Mouse (Mus musculus): ENCODE data around the gene Pced1b. TPM values are rescaled to one million over a fixed set of nuclear protein-coding genes. Genes with fewer than 3 reads are reported as not detected.
"Not testable (repeated sequence)": the region's sequence is repeated elsewhere in the genome, so short reads cannot be mapped to it uniquely, and the experiment has no call there.

Gene Pced1b
- polyA plus RNA-seq, 1 experiment from 2014 or later = 5.7 TPM

DNA sequence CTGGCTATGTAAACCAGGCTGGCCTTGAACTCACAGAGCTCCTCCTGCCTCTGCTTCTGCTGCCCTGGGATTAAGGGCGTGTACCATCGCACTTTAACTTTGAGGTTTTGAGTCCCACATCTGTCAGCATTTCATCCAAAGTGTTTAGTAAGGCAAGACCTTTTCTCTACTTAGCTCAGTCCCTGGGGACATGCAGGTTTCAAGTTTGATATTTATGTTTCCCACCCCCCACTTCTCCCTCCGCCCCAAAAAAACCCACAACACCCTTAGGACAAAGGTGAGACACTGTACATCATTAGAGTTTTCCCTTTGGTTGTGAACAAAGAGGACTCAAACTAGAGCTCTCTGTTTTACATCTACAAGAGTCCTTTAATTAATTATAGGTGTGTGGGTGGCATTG, 135.7 kb downstream of the Pced1b start:
- Histone ChIP-seq H3K9me3 (no peaks in the 10 kb centered on the region), H3K4me2 (no peak overlapping the region), H3K27ac (replicated peaks) (no peak overlapping the region), H3K36me3 (no peaks in the 10 kb centered on the region), H3K9ac (no peak overlapping the region), H3K4me3 (no peak overlapping the region), H3K4me1 (replicated peaks) (no peaks in the 10 kb centered on the region), H3K27me3 (0 out of 2 replicates have a peak, but pooled peaks cover 5% of the 10 kb centered on the region)
- no peak for ATAC-seq (ENCODE audit: low FRiP score, low read depth)
- WGBS = 91% methylated on average over 3 of the region's 3 CpGs

DNA sequence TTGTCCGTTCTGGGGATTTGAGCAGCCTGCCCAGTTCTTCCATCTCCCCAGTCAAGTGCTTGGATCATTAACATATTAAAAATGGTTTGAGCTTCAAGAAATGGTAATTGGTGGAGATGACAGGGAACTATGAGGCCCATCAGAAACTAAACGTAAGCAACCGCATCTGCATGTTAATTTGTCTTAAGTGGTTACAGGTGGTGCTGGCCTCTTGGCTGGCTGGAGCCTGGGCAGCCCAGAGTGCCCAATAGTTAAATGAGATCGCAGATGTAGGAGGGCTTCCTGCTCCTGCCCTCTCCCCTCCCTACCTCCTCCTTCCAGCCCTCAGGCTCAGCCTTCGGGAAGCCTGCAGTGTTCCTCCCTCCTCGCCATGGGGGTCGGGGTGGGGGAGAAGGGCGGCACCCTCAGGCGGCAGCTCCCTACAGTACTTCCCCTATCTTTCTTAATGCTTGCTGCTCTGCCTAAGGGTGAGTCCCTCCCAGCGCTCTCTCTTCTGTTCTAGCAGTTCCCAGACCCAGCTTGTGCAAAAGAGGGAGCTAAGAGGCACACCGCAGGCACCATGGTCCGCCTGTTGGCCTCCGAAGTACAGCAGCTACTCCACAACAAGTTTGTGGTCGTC, 136.7 kb downstream of the Pced1b start:
- H3K9me3 ChIP-seq = no peaks in the 10 kb centered on the region
- H3K4me1 ChIP-seq (replicated peaks) = no peaks in the 10 kb centered on the region
- no peaks in the 10 kb centered on the region for H3K36me3 ChIP-seq
- H3K27me3 ChIP-seq = no peaks in the 10 kb centered on the region
- no peak overlapping the region for H3K4me2 ChIP-seq
- no peak overlapping the region for H3K9ac ChIP-seq
- ATAC-seq (ENCODE audit: low FRiP score, low read depth) = no peak
- no peak overlapping the region for H3K4me3 ChIP-seq
- H3K27ac ChIP-seq (replicated peaks) = no peak overlapping the region
- WGBS = 86% methylated on average over 14 of the region's 14 CpGs

DNA sequence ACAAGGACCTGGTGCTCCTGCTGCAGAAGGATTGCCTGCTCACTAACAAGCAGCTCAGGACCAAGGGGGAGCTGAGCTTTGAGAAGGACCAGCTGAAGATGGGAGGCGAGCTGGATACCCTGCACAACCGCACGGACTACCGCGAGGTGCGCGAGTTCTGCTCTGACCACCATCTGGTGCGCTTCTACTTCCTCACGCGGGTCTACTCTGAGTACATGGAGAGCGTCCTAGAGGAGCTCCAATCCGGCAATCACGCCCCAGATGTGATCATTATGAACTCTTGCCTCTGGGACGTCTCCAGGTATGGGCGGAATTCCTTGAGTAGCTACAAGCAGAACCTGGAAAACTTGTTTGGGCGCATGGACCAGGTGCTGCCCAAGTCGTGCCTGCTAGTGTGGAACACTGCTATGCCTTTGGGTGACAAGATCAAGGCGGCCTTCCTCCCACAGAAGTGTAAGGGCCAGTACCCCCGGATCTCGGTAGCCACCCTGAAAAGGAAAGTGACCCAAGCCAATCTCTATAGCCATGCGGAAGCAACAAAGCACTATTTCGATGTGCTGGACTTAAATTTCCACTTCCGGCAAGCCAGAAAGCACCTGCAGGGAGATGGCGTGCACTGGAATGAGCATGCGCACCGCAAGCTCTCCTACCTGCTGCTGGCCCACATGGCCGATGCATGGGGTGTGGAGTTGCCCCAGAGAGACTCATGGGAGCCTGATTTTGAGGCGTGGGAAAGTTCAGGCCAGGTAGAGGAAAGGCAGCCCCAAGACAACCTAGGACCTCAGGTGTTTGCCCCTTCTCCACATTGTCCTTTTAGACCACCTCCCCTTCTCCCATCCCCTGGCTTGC, 137.5 kb downstream of the Pced1b start:
- Histone ChIP-seq H3K4me2 (no peak overlapping the region), H3K9ac (no peak overlapping the region), H3K36me3 (no peaks in the 10 kb centered on the region), H3K9me3 (no peaks in the 10 kb centered on the region), H3K4me1 (replicated peaks) (no peaks in the 10 kb centered on the region), H3K4me3 (no peak overlapping the region), H3K27ac (replicated peaks) (no peak overlapping the region), H3K27me3 (no peaks in the 10 kb centered on the region)
- WGBS = 97% methylated on average over 28 of the region's 28 CpGs
- no peak for ATAC-seq (ENCODE audit: low FRiP score, low read depth)

DNA sequence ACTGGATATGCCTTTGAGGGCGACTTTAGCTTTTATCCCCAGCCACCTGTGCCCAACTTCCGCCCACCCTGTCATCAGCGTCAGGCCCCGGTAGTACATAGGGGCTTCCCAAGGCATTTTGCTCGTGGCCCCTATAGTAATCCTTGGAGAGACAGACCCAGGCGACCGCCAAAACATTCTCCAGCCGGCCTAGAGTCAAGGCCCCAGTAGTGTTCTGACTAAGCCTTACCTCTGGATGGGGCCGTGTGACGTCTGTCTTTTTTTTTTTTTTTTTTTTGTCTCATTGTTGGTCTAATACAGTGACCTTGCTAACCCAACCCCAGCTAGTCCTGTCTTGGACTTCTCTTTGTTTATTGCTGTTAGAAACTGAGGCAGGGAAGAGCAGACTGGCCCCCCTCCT, 138.3 kb downstream of the Pced1b start:
- not testable (repeated sequence) for H3K27me3 ChIP-seq; H3K4me1 ChIP-seq (replicated peaks); H3K9ac ChIP-seq; H3K36me3 ChIP-seq; H3K27ac ChIP-seq (replicated peaks); H3K9me3 ChIP-seq; H3K4me2 ChIP-seq; ATAC-seq (ENCODE audit: low FRiP score, low read depth); H3K4me3 ChIP-seq
- 94% methylated on average over 10 of the region's 10 CpGs for WGBS

DNA sequence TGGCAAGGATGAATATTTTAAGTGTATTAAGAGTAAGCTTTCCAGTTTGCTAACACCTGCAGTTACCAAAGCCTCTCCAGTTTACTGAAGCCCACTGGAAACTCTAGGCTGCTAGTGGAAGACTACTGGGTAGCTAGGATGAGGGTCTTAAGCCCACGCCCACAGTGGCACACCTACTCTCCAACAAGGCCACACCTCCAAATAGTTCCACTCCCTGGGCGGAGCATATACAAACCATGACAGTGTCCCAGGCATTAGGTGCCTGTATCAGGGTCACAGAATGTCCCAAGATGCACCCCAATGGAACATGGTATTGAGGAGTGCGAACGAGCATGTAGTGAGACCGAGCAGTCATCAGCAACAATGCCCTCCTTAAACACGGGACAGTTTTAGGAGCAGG, 140.9 kb downstream of the Pced1b start:
- no peak for ATAC-seq (ENCODE audit: low FRiP score, low read depth)
- no peaks in the 10 kb centered on the region for H3K4me1 ChIP-seq (replicated peaks)
- no peak overlapping the region for H3K4me2 ChIP-seq
- no peak overlapping the region for H3K9ac ChIP-seq
- WGBS = 96% methylated on average over 6 of the region's 6 CpGs
- no peaks in the 10 kb centered on the region for H3K27me3 ChIP-seq
- no peaks in the 10 kb centered on the region for H3K9me3 ChIP-seq
- no peaks in the 10 kb centered on the region for H3K36me3 ChIP-seq
- H3K4me3 ChIP-seq = no peak overlapping the region
- H3K27ac ChIP-seq (replicated peaks) = no peak overlapping the region

DNA sequence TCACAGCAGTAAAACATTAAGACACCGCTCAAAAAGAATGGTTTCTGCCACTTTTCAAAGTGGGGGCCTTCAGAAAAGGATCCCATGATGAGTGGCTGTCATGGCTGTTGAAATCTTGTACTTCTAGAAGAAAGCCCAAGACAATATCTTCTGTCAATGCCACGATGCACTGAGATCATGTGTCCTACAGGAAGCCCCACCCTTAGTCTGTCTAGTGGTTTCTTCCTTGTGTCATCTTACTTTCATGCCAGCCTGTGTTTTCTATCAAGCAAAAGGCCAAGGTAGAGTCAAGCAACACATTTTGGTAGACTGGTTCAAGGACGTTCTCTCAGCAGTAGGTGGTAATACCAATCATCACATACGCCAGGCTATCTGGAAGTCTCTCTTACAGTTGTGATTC, 142.7 kb downstream of the Pced1b start:
- no peak overlapping the region for H3K4me3 ChIP-seq
- no peaks in the 10 kb centered on the region for H3K27me3 ChIP-seq
- no peak for ATAC-seq (ENCODE audit: low FRiP score, low read depth)
- H3K27ac ChIP-seq (replicated peaks) = no peak overlapping the region
- 93% methylated on average over 4 of the region's 4 CpGs for WGBS
- H3K4me1 ChIP-seq (replicated peaks) = no peaks in the 10 kb centered on the region
- H3K36me3 ChIP-seq = no peaks in the 10 kb centered on the region
- no peak overlapping the region for H3K9ac ChIP-seq
- no peak overlapping the region for H3K4me2 ChIP-seq
- no peaks in the 10 kb centered on the region for H3K9me3 ChIP-seq

DNA sequence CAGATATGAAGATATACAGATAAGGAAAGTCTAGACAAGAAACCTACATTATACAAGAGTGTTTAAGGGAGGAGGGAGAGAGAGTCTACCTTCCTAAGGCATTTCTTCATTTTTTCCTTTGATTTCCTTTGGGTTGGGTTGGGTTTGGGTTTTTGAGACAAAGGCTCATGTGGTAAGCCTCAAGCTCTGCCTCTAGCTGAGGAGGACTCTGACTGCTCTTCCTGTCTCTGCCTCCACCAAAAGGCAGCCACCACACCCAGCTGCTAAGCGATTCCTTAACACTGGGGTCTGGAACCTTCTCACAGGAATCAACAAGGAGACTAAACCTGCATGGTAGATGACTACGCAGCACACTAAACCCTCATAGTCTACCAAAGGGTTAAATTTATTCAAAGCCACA, 143.9 kb downstream of the Pced1b start:
- WGBS = 94% methylated on average over 2 of the region's 2 CpGs
- no peak overlapping the region for H3K9ac ChIP-seq
- H3K27me3 ChIP-seq = no peaks in the 10 kb centered on the region
- no peak overlapping the region for H3K4me2 ChIP-seq
- H3K4me1 ChIP-seq (replicated peaks) = no peaks in the 10 kb centered on the region
- no peaks in the 10 kb centered on the region for H3K36me3 ChIP-seq
- H3K9me3 ChIP-seq = no peaks in the 10 kb centered on the region
- no peak for ATAC-seq (ENCODE audit: low FRiP score, low read depth)
- no peak overlapping the region for H3K27ac ChIP-seq (replicated peaks)
- H3K4me3 ChIP-seq = no peak overlapping the region

DNA sequence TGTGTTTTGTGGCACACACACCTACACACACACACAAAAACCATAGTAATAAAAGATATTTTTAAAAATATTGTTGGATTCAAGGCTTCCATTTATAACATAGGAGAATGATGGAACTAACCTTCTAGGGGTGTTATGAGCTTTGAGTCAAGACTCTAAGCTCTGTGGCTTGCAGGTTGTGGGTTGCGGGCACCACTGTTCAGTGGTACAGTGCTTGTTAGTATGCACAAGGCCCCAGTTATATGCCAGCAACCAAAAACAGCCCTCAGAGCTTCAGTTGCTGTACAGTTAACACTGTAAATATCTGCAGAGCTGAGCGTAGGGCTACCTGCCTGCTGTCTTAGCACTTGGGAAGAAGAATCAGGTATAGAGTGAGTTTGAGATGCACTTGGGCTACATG, 144.5 kb downstream of the Pced1b start:
- no peaks in the 10 kb centered on the region for H3K4me1 ChIP-seq (replicated peaks)
- H3K27ac ChIP-seq (replicated peaks) = no peak overlapping the region
- no peaks in the 10 kb centered on the region for H3K27me3 ChIP-seq
- H3K9me3 ChIP-seq = no peaks in the 10 kb centered on the region
- no peak overlapping the region for H3K4me2 ChIP-seq
- no peaks in the 10 kb centered on the region for H3K36me3 ChIP-seq
- WGBS = 100% methylated on average over 2 of the region's 2 CpGs
- H3K4me3 ChIP-seq = no peak overlapping the region
- no peak for ATAC-seq (ENCODE audit: low FRiP score, low read depth)
- H3K9ac ChIP-seq = no peak overlapping the region

DNA sequence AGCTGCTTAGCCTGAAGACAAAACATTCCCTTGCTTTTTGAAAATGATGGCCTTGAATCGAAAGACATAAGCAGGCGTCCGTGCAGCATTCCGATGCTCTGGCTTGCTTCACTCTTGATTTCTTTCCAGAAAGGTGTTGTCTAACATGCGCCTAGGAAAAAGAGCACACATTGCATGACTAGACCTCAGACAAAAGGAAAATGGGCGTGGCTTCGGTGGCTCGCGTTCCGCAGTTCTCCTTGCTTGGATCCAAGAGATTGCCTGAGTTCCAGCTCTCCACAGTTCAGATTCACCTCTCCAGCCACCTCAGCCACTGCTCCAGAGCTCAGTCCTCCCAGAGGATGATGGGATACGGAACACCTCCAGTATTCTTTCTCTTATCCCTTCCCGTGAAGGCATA, 147.7 kb downstream of the Pced1b start:
- Histone ChIP-seq H3K4me2 (no peak overlapping the region), H3K4me3 (no peak overlapping the region), H3K9me3 (no peaks in the 10 kb centered on the region), H3K27ac (replicated peaks) (no peak overlapping the region), H3K4me1 (replicated peaks) (no peaks in the 10 kb centered on the region), H3K36me3 (no peaks in the 10 kb centered on the region), H3K27me3 (no peaks in the 10 kb centered on the region), H3K9ac (no peak overlapping the region)
- 75% methylated on average over 12 of the region's 12 CpGs for WGBS
- no peak for ATAC-seq (ENCODE audit: low FRiP score, low read depth)

DNA sequence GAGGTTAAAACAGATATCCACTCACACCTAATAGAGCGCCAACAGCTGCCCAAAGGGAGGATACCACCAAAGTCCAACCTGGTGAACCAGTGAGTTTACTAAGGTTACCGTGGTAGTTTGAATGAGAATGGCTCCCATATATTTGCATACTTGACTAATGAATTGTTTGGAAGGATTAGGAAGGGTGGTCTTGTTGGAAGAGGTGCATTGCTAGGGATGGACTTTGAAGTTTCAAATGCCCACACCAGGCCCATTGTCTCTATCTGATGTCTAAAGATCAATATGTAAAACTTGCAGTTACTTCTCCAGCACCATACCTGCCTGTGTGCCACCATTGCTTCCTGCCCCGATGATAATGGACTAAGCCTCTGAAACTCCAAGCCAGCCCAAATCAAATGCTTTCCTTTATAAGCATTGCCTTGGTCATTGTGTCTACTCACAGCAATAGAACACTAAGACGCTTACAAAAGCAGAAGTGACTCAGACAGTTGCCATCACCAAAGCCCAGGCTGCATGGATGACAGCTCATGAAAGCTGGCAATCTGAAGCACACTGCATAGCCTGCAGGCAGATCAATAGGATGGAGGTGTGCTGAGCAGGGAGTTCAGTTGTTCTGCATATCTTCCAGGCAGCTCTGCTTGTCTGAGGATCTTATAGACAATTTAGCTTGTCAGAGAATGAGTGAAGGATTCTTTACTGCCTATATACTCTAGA, 149.8 kb downstream of the Pced1b start:
- Histone ChIP-seq H3K4me2 (no peak overlapping the region), H3K4me3 (no peak overlapping the region), H3K36me3 (no peaks in the 10 kb centered on the region), H3K9me3 (no peaks in the 10 kb centered on the region), H3K27me3 (no peaks in the 10 kb centered on the region), H3K9ac (no peak overlapping the region), H3K27ac (replicated peaks) (no peak overlapping the region), H3K4me1 (replicated peaks) (no peaks in the 10 kb centered on the region)
- ATAC-seq (ENCODE audit: low FRiP score, low read depth) = no peak
- WGBS = 89% methylated on average over 4 of the region's 4 CpGs

DNA sequence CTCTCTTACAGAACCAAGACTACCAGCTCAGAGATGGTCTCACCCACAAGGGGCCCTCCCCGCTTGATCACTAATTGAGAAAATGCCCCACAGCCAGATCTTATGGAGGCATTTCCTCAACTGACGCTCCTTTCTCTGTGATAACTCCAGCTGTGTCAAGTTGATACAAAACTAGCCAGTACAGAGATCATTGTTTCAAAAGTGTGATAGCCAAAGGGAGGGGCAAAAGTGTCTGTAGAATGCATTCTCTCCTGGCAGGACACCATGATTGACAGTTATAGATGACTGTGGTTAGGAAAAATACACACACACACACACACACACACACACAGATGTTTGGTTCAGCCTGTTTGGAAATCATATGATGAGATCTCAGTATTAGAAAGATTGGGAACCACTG, 150.9 kb downstream of the Pced1b start:
- no peak overlapping the region for H3K4me2 ChIP-seq
- H3K27ac ChIP-seq (replicated peaks) = no peak overlapping the region
- no peak overlapping the region for H3K9ac ChIP-seq
- H3K4me1 ChIP-seq (replicated peaks) = no peaks in the 10 kb centered on the region
- H3K9me3 ChIP-seq = no peaks in the 10 kb centered on the region
- H3K4me3 ChIP-seq = no peak overlapping the region
- no peaks in the 10 kb centered on the region for H3K27me3 ChIP-seq
- no peaks in the 10 kb centered on the region for H3K36me3 ChIP-seq
- no peak for ATAC-seq (ENCODE audit: low FRiP score, low read depth)
- WGBS = 87% methylated on average over 2 of the region's 2 CpGs

DNA sequence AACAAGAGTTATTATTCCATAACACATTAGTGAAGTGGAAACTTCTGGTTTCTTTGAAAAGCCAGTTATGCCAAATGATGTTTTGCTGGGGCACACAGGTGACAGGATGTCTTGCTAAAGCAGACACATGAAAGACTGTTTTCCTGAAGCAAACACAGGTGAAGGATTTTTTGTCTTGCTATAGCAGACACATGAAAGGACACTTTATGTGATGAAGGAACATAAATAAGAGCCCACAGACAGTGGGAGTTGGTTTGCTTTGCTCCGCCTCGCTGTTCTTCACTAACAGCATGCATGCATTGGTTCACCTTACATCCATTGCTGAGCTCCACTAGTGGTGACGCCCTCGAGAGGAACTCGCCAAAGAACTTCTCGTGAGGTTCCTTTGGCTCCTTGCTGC, 154.0 kb downstream of the Pced1b start:
- no peak for ATAC-seq (ENCODE audit: low FRiP score, low read depth)
- 92% methylated on average over 6 of the region's 6 CpGs for WGBS
- Histone ChIP-seq H3K36me3 (no peaks in the 10 kb centered on the region), H3K4me3 (no peak overlapping the region), H3K4me2 (no peak overlapping the region), H3K27me3 (no peaks in the 10 kb centered on the region), H3K9ac (no peak overlapping the region), H3K9me3 (no peaks in the 10 kb centered on the region), H3K27ac (replicated peaks) (no peak overlapping the region), H3K4me1 (replicated peaks) (no peaks in the 10 kb centered on the region)
